Mouse (Mus musculus) hindbrain, embryonic 14.5 days (tissue): ENCODE results near the gene Cemip2. TPM values are rescaled to one million over a fixed set of nuclear protein-coding genes. Genes with fewer than 3 reads are reported as not detected.
"Not testable (repeated sequence)": the region's sequence is repeated elsewhere in the genome, so short reads cannot be mapped to it uniquely, and the experiment has no call there.

Source experiments
- ATAC-seq: fragments of 200-750 bp; cut with Nextera tagmentation; 2 replicates; pipeline ENCODE4 v1.8.0; 2017; ENCODE audit warnings: moderate number of reproducible peaks, mild to moderate bottlenecking, moderate TSS enrichment, moderate library complexity; ENCODE audit not compliant: low FRiP score
- DNase-seq: peaks from one replicate; pipeline ENCODE4 v3.0.0-alpha.2; 2015; ENCODE audit warnings: low spot score
- H3K27ac ChIP-seq: fragments of 300-500 bp; sonication (generic); 2 replicates; pipeline ENCODE4 v1.5.1; 2014; ENCODE audit warnings: mild to moderate bottlenecking, moderate library complexity
- H3K27me3 ChIP-seq: fragments of 300-500 bp; sonication (generic); 2 replicates; pipeline ENCODE4 v1.6.1; 2014; ENCODE audit warnings: mild to moderate bottlenecking, low read length, mixed read lengths; ENCODE audit not compliant: control insufficient read depth, insufficient read depth
- H3K36me3 ChIP-seq: fragments of 300-500 bp; sonication (generic); replicated peaks from 2 replicates; pipeline ENCODE4 v1.6.1; 2014; ENCODE audit not compliant: control insufficient read depth, insufficient read depth
- H3K4me1 ChIP-seq: fragments of 300-500 bp; sonication (generic); replicated peaks from 2 replicates; pipeline ENCODE4 v1.6.1; 2014; ENCODE audit warnings: antibody characterized with exemption, low read length, mixed read lengths; ENCODE audit not compliant: control insufficient read depth, insufficient read depth
- H3K4me2 ChIP-seq: fragments of 300-500 bp; sonication (generic); replicated peaks from 2 replicates; pipeline ENCODE4 v1.6.1; 2014; ENCODE audit warnings: mild to moderate bottlenecking, moderate library complexity
- H3K4me3 ChIP-seq: fragments of 300-500 bp; sonication (generic); replicated peaks from 2 replicates; pipeline ENCODE4 v1.5.1; 2014; ENCODE audit warnings: mild to moderate bottlenecking, low read length
- H3K9ac ChIP-seq: fragments of 300-500 bp; sonication (generic); 2 replicates; pipeline ENCODE4 v1.6.1; 2014
- H3K9me3 ChIP-seq: fragments of 300-500 bp; sonication (generic); 2 replicates; pipeline ENCODE4 v1.6.1; 2016; ENCODE audit warnings: low read length; ENCODE audit not compliant: control insufficient read depth
- WGBS: fragments of 180-500 bp; shearing (Covaris S2); extraction: QIAGEN DNeasy Blood & Tissue Kit; methylation state at CpG from one replicate; pipeline ENCODE4 v1.1.7; 2014; 5-methylcytosine and 5-hydroxymethylcytosine counted together
- polyA plus RNA-seq: library from polyadenylated mRNA; unstranded; fragments of >200 nt; fragmentation: Nextera tagmentation; extraction: Ambion mirVana; gene quantifications from 2 replicates; pipeline ENCODE4 v1.2.1, GENCODE M21; 2014

The Cemip2 gene
- polyA plus RNA-seq, 1 experiment from 2014 or later, result 26.8 TPM

DNA sequence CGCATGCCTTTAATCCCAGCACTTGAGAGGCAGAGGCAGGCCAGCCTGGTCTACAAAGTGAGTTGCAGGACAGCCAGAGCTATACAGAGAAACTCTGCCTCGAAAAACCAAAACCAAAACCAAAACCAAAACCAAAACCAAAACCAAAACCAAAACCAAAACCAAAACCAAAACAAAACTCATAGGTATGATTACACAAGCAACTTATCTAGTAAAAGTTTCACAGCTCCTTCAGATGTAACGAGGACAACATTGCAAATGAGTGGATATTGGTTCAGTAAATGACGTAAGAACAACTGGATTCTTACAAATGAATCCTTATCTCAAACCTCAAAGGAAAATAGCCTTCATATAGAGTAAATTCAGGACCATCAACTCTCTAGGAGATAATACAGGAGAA, 88.6 kb downstream of the Cemip2 start:
- H3K9ac ChIP-seq, ATAC-seq: not testable (repeated sequence)
- 94% methylated on average over 4 of the region's 4 CpGs for WGBS

DNA sequence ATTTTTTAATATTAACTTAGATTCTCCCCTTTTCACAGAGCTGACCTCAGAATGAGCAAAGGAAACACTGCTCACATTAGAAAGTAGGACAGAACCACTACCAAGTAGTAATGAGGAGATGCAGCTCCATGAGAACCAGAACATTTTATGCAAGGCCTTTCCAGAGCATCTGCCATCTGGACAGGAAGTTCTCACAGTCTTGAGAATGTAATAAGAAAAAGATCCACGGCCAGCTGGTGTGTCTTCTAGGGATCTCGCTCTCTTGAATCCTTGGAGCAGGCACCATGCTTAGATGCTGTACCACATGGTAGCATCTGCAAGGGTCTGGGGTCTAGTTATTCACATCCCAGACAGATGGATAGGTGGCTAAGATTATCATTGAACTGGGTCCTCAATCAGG, 90.3 kb downstream of the Cemip2 start:
- Histone ChIP-seq H3K4me2 (no peak overlapping the region), H3K9ac (no peak overlapping the region), H3K27ac (no peak overlapping the region), H3K9me3 (no peaks in the 10 kb centered on the region), H3K4me3 (no peak overlapping the region), H3K27me3 (no peaks in the 10 kb centered on the region), H3K36me3 (no peaks in the 10 kb centered on the region), H3K4me1 (no peaks in the 10 kb centered on the region)
- DNase-seq, result no peak
- 84% methylated on average over 2 of the region's 2 CpGs for WGBS
- no peak for ATAC-seq

More for the DNA sequence above, 88.6 kb downstream of the Cemip2 start:
- H3K4me1 ChIP-seq, H3K9me3 ChIP-seq, H3K27me3 ChIP-seq, H3K4me3 ChIP-seq, H3K4me2 ChIP-seq, H3K27ac ChIP-seq, H3K36me3 ChIP-seq, DNase-seq: not testable (repeated sequence)

DNA sequence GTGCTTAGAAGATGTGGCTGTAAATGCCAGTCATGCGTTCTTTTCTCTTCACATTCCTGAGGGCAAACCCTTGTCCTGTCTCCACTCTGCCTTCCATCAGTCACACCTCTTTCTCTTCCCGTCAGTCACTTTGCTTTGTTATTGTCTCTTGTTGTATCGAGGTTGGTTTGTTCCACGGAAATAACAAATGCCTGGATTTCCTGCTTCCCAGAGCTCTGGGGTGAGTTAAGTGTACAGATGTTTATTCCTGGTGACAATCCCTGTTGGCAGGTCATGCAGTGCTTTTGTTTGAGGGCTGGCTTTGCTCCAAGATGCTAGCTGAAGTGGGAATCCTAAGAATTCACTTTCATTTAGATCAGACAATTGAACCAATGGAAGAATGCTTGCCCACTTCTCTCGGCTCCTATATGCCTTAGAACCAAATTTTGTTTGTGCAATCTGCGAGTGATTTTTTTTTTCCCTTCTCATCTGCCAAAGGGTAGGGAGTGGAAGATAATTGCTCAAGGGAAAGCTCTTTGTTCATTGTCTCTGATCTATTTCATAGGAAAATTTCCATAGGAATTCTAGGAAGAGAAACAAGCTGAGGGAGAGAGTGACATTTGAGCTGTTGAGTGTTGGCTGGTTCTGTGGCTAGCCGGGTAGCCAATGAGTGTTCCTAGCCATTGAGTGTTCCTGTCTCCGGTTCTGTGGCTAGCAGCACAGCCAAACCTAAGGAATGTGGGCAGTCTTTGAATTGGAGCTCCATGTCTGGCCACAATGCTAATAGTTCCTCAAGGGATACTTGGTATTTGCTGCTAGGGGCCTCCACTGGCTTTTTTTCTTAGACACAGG, 104.2 kb downstream of the Cemip2 start:
- Histone ChIP-seq H3K4me3 (no peak overlapping the region), H3K36me3 (no peaks in the 10 kb centered on the region), H3K9ac (no peak overlapping the region), H3K9me3 (no peaks in the 10 kb centered on the region), H3K4me2 (no peak overlapping the region), H3K27me3 (no peaks in the 10 kb centered on the region), H3K27ac (no peak overlapping the region; the same call in 1 of the 2 replicates), H3K4me1 (no peaks in the 10 kb centered on the region; the same call in 1 of the 2 replicates)
- ATAC-seq (no peak), DNase-seq (peak; percentile 56)
- WGBS, result 8% methylated on average over 8 of the region's 8 CpGs

DNA sequence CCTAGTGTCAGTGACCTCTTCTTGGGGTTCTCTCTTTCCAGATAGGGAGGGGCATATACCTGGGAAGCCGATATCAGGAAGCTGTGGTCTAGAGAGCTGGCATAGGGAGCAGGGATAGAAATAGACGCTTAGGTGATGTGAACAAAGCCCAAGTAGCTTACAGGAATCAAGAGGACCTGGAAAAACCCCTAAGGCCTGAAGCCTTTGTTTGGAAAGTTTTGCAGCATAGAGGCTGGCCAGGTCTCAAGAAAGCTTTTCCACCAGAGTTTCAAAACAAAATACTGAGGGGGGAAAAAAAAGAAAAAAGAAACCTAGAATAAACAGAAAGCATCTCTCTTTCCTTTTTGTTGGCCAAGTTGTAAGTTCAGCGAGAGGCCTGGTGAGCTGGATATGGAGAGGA, 104.9 kb downstream of the Cemip2 start:
- Histone ChIP-seq H3K9ac (no peak overlapping the region), H3K4me2 (no peak overlapping the region), H3K4me3 (no peak overlapping the region), H3K4me1 (no peaks in the 10 kb centered on the region; the same call in 1 of the 2 replicates), H3K27me3 (no peaks in the 10 kb centered on the region), H3K36me3 (no peaks in the 10 kb centered on the region), H3K27ac (no peak overlapping the region), H3K9me3 (no peaks in the 10 kb centered on the region)
- 85% methylated on average over 3 of the region's 3 CpGs for WGBS
- no peak for ATAC-seq
- no peak for DNase-seq

DNA sequence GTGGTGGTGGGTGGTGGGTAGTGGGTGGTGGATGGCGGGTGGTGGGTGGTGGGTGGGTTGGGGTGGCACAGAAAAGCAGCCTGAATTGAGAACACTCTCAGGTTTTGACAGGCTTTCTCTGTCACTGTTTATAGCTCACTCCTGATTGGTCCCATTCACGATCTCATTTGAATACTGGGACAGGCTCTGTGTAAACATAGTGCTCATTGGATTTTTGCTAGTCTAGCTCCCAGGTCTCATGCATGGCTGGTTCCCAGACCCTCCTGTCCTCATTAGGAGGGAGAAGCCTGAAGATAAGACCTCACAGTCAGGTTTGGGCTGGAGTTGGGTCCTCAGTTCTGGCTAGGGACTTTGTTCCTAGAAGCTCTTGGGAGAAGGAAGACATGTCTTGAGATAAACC, 105.8 kb downstream of the Cemip2 start:
- Histone ChIP-seq H3K27ac (no peak overlapping the region), H3K4me1 (no peaks in the 10 kb centered on the region; the same call in 1 of the 2 replicates), H3K4me2 (no peak overlapping the region), H3K9ac (no peak overlapping the region), H3K9me3 (no peaks in the 10 kb centered on the region), H3K27me3 (no peaks in the 10 kb centered on the region), H3K4me3 (no peak overlapping the region), H3K36me3 (no peaks in the 10 kb centered on the region)
- no peak for DNase-seq
- 76% methylated on average over 2 of the region's 2 CpGs for WGBS
- ATAC-seq, result no peak

DNA sequence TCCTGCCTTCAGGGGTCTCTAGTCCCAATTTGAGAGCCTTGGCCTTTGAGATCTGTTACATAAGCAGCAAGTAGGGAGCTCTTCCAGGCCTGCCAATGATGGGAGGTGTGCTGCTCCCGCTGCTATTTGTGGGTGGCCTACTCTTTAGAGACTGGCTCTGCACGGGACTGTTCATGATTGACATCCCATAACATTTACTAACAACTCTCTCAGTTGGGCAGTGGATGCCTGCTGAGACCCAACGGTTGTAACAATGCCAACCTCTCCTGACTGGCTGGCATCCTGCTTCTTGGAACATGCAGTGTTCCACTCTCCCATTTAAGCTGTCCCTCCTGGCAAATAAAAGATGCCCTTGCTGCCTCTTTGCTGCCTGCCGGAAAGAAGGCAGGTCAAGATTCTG, 106.2 kb downstream of the Cemip2 start:
- peak; percentile 65; the same call in 1 of the 2 replicates for ATAC-seq
- H3K36me3 ChIP-seq, result no peaks in the 10 kb centered on the region
- no peaks in the 10 kb centered on the region for H3K9me3 ChIP-seq
- DNase-seq, result peak; percentile 44
- H3K4me3 ChIP-seq, result no peak overlapping the region
- no peaks in the 10 kb centered on the region; the same call in 1 of the 2 replicates for H3K4me1 ChIP-seq
- H3K27me3 ChIP-seq, result no peaks in the 10 kb centered on the region
- WGBS, result 28% methylated on average over 4 of the region's 4 CpGs
- no peak overlapping the region for H3K27ac ChIP-seq
- H3K4me2 ChIP-seq, result no peak overlapping the region
- H3K9ac ChIP-seq, result no peak overlapping the region

DNA sequence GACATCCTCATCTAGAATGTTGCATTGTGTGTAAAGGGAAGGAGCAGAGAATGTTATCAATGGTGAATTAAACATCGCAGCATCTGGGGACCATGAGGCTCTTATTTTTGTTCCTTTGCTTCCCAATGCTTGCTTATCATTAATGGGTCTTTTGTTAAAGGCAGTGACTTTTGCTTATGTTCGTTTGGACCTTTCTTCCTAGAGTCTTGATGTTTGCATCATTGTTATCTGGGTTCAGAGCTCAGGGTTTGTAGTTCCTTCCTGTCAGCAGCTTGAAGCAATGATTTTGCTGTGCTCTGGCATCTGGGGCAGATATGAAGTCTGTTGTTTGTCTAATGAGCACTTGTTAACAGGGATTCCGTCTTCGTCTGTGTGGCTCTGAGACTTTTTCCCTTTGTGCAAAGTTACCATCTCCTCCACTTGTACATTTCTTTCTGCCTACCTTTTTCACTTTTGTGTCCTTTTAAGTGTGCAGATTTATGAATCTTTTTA, 108.1 kb downstream of the Cemip2 start:
- Histone ChIP-seq H3K36me3 (no peaks in the 10 kb centered on the region), H3K27ac (no peak overlapping the region), H3K9me3 (no peaks in the 10 kb centered on the region), H3K27me3 (no peaks in the 10 kb centered on the region), H3K9ac (no peak overlapping the region), H3K4me2 (no peak overlapping the region), H3K4me1 (no peaks in the 10 kb centered on the region; the same call in 1 of the 2 replicates), H3K4me3 (no peak overlapping the region)
- ATAC-seq (no peak), DNase-seq (no peak)
- 80% methylated on average over 4 of the region's 4 CpGs for WGBS

DNA sequence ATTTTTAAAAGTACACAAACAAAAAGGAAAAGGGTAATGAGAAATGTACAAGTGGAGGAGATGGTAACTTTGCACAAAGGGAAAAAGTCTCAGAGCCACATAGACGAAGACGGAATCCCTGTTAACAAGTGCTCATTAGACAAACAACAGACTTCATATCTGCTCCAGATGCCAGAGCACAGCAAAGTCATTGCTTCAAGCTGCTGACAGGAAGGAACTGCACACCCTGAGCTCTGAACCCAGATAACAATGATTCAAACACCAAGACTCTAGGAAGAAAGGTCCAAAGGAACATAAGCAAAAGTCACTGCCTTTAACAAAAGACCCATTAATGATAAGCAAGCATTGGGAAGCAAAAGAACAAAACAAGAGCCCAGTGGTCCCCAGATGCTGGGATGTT, 112.6 kb downstream of the Cemip2 start:
- H3K9me3 ChIP-seq, result no peaks in the 10 kb centered on the region
- H3K27ac ChIP-seq, result no peak overlapping the region
- H3K9ac ChIP-seq, result no peak overlapping the region
- no peak overlapping the region for H3K4me2 ChIP-seq
- no peaks in the 10 kb centered on the region for H3K4me1 ChIP-seq
- 90% methylated on average over 2 of the region's 2 CpGs for WGBS
- H3K27me3 ChIP-seq, result no peaks in the 10 kb centered on the region
- no peaks in the 10 kb centered on the region for H3K36me3 ChIP-seq
- H3K4me3 ChIP-seq, result no peak overlapping the region
- DNase-seq (no peak), ATAC-seq (no peak)

DNA sequence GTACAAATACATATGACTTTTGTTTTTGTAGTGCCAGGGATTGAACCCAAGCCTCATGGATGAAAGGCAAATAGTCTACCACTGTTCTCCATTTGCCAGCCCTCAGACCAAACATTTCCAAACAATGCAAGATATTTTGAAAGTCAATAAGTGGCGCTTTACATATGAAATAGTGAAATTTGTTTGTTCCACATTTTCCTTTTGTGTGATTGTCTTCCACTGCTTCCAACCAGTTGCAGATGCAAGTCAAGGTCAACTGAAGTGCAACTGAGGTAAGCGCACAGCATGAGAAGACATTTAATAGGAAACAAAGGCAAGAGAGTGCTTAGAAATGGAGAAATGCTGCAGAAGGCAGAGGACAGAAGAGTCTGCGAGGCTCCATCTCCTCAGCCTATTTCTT, 116.7 kb downstream of the Cemip2 start:
- Histone ChIP-seq H3K9me3 (no peaks in the 10 kb centered on the region), H3K4me2 (no peak overlapping the region), H3K36me3 (no peaks in the 10 kb centered on the region), H3K9ac (no peak overlapping the region), H3K27me3 (no peaks in the 10 kb centered on the region), H3K4me1 (no peaks in the 10 kb centered on the region), H3K27ac (no peak overlapping the region), H3K4me3 (no peak overlapping the region)
- ATAC-seq, result no peak
- WGBS, result 85% methylated on average over 3 of the region's 3 CpGs
- DNase-seq, result no peak
